Mouse (Mus musculus): ENCODE measurements at regions not wholly inside any gene's neighbourhood (a gene's known extent, or its start where the extent isn't known, plus 50 kb on each side); places are given as distances from the start of the nearest gene placed in this dataset.
A peak's percentile ranks its signal among the peaks of the same experiment; 100 is the strongest.

DNA sequence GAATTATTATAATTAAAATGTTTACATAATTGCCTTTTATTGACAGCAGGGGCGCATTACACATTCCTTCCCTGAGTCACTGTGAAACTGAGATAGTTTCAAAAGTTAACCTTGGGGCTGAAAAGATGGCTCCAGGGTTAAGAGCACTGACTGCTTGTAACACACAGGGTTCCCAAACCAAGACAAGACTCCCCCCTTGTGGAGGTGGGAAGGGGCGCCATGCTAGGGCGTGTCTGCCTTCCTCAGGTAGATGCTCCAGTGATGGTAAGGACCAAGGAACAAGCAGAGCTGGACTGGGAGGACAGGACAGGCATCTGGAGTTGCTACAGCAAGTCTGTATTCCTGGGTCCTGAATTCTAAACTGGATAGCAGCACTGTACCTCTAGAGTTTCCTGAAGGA is 351.9 kb downstream of the Tbc1d22a start:
- DNase-seq, result no peak

DNA sequence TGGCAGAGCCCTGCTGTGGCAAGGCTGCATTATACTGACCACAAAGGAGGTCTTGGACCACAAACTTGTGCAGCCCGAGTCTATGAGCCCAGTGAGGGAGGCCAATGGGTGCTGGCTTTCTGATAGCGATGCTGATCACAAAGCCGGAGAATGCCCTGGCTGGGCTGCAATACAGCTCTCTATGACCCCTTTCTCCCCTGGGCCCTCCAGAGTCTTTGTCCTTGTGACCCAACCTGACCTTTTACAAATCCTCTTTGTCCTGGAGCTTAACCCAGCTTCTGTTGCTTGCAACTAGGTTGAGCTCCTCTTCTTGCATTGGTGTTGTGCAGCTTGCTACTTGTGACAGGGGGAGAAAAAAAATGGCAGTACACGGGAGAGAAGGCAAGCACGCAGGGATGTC is 360.1 kb downstream of the Tbc1d22a start:
- no peak for DNase-seq

DNA sequence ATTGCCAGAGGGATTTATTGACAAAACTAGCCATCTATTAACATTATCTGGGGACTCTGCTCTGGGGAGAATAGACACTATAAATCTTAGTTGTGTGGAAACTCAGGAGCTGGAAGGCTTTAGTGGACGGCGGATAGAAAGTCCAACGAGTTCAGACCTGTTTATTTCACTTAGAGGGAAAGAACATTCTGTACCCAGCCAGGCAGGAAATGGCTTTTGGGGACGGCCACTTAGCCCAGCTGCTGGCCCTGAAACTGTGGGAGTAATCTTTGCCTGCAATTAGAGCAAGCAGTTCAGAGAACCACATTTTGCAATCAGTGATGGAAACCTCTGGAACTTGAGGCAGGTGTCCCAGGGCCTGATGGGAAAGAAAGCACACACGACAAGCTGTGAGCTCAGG is 362.4 kb downstream of the Tbc1d22a start:
- DNase-seq, result no peak

DNA sequence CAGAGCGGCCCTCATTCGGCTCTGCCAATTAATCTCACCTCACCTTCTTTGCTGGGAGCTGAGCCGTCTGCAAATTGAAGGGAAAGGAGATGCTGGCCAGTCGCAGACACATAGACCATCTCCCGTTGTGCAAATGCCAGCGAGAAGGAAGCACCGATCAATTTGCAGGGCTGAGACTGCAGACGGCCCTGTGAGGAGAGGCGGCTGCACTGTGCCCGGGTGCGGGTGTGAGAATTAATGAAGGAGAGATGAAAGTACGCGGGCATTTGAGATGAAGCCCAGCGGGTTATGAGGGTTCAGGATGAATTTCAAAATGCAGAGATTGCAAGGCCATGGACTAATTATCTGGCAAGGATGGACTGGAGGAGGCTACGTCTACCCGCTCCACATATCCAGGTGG is 364.4 kb downstream of the Tbc1d22a start:
- no peak for DNase-seq

DNA sequence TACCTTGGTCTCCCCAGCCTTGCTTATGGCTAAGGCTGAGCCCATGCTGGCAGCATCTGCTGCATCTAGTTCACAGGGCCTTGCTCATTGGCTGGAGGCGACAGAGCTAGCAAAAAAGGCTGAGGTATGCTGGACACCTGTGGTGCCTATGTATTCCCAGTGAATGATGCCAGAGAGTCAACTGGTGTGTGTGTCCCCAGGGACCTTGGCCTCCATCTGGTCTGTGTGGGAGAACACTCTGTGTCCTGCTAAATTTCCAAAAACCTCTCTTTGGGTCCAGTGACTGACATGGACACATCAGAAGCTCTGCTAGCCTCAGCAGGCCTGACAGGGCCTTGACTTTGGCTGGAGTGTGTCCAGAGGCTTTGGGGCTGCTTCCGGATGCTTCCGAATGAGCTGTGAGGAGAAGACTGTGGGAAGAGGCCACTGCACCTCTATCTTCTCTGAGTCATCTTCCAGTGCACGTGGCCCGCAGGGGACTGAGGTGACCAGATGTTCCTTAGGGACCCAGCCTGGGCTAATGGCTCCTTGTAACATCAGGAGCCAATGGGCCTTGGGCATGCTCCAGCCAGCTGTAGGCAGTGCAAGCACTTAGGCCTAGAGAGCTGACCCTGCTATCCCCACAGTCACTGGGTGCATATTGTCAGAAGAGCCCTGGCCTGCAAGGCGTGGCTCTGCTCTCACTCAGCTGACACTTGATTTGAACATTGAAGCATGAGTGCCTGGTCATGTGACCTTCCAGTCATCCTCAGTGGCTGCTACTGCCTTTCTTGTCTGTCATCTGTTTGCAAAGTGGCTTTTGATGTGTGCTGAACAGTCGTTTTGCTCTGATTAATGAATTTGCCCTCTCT is 368.2 kb downstream of the Tbc1d22a start:
- no peak for DNase-seq

DNA sequence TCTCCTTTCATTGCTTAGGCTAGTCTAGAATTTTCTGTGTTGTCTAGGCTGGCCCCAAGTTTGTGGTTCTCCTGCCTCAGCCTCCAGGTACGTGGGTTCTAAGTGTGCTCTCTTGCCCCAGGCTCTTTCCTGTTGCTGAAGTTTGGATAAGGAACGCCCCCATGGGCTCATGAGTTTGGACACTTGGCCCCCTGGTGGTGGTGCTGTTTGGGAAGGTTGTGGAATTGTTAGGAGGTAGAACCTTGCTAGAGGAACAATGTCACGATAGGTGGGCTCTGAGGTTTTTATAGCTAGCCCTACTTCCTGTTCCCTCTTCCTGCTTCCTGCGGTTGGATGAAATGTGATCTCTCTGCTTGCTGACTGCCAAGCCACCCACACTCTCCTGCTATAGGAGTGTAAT is 371.5 kb downstream of the Tbc1d22a start:
- no peak for DNase-seq

DNA sequence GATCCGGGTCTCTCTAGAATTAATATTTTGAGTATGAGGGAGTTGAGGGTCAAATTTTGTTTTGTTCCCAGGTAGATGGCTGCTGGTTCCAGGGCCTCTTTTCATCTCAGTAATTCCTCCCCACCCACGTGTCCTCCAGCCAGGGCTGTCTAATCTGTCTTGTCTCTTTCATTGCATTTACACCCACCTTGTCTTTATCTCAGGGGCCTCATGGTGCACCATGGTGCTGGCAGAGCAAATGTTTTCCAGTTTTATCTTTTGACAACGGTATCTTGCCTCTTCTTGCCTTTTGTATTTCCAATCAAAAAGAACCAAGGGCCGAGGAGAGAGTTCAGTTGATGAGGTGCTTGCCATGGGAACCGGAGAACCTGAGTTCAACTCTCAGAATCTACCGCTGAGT is 372.9 kb downstream of the Tbc1d22a start:
- DNase-seq, result no peak

DNA sequence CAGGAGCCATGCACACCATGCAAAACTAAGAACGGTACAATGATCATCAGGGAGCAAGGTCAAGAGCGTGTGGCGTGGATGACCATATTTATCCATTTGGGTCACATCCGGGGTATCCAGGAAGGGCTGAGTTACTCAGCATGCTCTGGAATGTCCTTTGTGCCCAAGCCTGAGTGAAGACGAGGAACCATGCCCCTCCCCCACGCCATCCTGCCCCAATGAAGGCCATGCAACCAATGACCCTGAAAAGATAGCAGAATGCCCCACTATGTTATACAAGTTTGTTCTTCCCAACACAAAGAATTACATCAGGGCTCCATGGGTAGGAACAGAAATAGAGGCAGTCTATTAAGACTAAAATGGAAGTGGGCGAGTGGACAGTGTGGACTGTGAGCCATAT is 375.8 kb downstream of the Tbc1d22a start:
- DNase-seq, result peak; percentile 23

DNA sequence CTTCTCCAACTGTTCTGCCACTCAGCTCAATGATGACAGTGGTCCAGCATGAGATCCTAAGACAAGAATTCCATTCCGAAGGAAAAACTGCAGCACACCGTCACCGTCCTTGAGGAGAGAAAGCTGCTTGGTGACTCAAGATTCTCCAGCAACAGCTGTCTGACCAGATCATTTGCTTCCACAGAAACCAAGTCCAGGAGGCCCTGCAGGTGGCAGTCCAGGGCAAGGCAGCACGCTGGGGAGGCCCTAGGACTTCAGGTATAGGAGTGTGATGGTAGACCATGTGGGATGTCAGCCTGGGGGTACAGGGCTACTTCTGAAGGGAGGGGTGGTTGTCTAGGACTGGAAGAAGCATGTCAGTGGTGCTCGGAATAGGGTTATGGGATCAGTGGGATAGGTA is 376.6 kb downstream of the Tbc1d22a start:
- DNase-seq, result peak; percentile 20

DNA sequence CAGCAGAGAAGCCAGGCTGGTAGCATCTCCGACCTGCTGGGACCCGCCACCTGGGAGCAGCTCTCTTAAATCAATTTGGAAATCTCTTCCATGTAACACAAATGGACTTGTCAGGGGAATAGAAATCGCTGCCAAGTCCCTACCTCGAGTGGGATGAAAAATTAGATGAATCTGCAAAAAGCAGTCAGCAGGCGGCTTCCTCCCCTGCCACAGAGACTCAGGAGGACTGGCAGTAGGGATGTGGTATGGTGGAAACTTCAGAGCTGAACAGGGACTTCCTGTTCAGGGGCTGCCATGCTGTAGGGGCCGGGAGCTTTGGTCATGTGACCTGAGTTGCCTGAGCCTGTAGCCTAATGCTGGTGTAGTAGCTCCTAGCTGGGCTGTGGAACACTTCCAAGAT is 379.1 kb downstream of the Tbc1d22a start:
- DNase-seq, result no peak

DNA sequence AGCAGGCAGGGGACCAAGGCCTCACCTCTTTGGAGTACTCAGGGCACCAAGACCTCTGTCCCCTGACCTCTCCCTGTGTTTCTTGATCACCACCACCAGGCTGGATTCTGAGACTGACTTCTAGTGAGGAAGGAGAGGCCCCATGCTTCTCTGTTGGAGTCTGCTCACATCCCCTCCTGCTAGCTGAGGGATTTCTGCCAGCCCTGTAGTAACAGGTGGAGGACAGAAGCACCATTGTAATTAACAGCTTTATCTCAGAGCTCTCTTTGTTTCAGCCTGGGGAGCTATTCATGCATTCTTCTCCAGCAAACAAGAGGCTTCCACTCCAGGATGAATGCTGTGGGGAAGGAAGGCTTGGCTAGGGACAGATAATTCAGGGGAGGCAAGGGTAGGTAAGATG is 392.2 kb downstream of the Tbc1d22a start:
- DNase-seq, result no peak

DNA sequence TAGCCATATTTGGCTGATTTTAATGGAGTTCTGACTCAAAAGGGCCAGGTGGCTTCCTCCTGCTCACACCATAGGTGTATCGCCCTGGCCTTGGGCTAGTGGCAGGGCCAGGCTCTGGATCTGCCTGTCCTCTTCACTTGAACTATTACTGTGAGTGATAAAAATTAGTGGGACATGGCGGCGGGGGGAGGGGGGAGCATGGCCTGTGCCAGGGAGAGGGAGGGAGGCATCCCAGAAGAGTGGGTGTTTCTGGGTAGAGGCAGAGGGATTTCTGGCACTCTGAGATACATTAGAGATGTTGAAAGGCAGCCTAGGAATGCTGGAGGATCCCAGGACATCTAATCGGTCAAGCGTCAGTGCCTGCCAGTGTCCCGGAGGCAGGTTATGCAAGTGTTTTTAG is 395.4 kb downstream of the Tbc1d22a start:
- no peak for DNase-seq

DNA sequence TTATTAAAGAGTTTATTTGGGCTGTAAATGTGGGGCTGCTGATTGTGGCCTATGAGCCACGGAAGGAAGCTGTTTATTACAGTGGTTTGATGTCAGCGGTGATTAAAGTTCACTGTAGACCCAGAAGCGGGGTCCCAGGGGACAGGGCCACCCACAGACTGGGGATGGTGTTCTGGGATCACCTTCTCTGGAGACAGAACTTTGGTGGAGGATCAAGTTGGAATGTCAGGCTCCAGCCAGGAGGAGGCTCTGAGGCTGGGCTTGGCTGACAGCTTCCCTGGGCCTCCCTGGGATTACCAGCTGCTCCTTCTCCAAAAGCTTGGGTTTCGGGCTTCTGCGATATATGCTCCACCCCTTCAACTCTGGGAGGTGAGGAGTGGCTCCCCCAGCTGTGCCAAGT is 417.1 kb downstream of the Tbc1d22a start:
- DNase-seq, result no peak

DNA sequence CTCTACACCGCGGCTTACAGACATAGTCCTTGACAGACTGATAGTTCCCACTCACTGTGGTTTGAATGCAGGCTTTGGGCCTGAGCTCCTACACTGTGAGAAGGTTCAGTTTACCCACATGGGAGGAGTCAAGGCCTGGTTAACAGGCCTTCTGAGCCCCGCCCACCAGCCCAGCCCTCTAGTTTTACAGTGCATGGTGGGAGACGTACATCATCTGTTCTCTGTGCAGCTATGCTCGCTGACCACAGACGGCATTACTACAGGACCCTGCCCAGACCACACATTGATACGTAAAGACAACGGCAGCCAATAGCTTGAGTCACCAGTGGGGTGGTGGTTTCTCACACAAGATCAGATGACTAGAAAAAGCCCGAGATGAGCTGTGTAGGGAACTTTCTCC is 431.0 kb downstream of the Tbc1d22a start:
- DNase-seq, result no peak

DNA sequence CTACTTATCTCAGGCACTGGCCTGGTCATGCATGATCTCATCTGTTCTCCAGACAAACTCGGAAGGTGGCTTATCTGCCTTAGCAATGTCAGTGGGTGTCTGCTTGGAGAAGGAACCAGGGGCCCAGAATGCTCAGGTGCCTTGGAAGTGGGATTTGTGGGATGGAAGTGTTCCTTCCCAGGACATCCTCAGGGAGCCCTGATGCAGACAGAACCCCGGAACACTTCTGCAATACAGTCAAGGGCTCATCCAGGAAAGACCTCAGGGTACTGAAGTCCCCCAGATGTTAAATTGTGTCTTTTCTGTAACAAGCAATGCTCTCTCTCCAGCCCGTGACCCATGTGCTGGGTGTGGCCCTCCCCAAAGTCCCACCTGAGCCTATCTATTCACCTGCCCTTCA is 433.9 kb downstream of the Tbc1d22a start:
- DNase-seq, result no peak

DNA sequence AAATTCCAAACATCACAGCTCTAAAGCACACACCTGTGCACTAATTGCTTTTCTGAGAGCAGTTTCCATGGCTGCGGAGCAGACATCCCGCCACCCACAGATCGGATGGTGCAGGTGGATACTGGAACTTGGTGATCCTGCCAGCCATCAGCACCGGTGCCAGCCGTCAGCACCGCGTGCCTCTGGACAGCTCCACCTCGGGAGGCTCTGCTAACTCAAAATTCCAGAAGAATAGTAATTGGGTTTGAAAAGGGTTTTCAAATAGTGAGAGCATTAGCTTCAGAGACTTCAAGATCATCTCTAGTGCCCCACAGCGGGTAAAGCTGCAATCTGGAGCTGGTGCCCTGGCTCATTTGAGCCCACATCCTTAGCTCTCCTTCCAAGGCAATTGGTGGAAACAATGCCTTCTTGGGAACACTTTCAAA is 458.8 kb downstream of the Tbc1d22a start:
- DNase-seq, result peak; percentile 27

DNA sequence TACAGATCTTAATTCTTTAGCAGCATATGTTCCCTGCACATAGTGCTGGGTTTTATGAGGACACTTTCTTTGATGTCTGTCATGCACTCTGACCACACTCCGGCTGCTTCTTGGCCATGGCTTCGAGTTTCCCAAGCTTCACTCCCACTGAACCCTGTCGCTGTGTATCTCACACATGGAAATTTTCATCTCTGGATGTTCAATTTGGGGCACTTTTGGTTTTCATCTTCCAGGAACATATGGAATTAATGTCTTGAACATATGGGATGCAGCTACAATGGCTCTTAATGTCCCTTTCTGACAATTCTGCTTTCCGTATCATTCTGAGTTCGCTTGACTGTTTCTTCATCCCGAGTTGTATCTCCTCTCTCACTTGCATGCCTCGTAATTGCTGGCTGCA is 462.8 kb downstream of the Tbc1d22a start:
- no peak for DNase-seq

DNA sequence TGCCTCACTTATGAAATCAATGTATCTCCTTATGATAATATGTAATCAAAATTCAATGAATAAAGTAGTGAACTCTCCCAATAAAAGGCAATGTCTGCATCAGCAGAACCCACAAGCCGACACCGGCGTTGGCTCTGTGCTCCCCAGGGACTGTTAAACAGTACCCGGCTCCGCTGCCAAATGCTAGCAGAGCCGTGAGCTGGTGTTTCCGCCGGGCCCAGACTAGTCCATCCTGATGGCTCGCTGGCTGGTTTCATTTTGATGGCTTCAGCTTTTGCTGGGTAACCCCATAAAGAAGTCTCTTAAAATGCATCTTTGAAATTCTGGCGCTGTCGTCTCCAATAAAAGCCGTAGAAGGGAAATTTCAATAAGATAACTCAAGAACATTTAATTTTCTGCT is 468.8 kb downstream of the Tbc1d22a start:
- no peak for DNase-seq

DNA sequence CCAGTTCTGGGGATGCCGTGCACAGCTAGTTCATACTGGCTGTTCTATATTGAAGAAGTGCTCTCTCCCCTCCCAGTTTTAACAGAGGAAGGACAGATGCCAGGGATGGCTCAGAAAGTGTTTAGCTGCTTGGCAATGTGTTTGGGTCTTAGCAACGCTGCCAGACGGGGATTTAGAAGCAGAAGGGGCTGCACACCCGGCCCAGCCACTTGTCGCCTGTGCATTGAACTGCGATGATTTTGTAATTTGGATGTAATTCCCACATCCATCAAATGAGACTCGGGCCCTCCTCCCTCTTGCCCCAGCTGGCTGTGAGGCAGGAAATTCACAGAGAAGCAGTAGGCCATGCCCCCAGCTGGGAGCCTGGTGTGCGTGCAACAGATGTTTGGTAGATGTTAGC is 475.4 kb downstream of the Tbc1d22a start:
- no peak for DNase-seq

DNA sequence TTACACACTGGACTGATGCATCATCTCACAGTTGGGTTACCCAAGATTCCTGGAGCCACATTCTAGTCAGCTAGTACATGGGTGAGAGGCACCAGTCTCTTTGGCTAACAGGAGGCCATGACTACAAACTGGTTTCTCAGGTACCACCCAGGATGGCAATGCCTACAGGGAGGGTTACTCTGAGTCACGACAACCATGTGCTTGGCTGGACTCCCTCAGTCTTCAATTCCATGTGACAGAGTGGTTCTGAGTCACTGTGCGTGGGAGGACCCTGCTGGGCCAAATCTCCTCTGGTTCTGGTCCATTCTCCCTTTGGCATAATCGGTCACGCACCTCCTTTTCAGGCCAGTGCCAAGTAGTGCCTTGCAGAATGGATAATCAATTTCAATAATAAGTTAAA is 482.5 kb downstream of the Tbc1d22a start:
- DNase-seq, result no peak

DNA sequence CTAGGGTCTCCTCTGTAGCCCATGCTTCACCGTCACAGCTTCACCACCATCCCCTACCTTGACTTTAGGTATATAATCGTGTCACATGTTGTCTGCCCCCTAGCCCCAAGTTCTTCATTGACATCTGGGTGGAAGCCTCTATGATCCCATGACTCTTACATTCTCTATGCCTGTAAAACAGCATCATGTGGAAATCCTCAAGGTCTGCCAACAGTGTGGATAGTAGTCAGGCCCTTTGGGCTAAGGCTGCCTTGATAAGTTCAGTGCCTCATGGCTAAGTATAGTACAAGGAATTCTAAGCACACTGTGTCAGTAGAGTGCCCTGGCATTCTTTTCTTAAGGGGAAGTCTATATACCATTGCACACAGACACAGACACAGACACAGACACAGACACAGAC is 496.2 kb downstream of the Tbc1d22a start:
- no peak for DNase-seq

DNA sequence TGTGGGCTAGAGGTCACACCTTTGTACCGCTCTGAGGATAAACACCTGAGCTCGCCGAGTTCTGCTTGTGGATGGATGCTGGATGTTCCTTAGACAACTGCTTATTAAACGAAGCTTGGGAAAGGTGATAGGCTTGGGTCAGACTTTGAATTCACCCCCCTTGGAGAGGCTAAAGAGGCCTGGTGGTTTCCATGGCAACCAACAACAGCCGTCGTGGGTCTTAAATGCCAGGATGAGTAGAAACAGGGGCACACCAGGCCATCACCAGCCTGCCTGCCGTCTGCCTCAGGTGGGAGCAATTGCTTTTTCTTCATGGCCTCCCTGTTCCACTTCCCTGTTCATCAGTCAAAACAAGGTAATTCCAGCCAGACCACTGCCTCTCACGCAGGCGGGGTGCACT is 504.1 kb downstream of the Tbc1d22a start:
- no peak for DNase-seq

DNA sequence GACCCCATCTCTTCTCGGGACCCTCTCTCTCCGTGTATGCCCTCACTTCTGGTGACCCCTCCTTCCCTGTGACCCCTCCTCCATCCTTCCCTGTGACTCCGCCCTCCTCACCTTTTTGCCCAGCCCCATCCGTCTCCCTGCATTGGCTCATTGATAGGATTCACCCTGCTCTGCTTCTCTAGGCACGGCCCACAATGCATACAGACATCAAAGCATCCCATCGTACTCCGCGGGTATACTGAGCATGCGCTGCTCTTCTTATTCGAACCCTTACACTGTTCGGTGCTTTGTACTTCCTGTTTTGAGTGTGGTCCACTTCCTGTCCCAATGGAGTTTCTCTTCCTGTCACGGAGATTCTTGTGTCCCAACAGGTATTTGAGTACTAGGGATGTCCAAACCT is 504.8 kb downstream of the Tbc1d22a start:
- DNase-seq, result no peak

DNA sequence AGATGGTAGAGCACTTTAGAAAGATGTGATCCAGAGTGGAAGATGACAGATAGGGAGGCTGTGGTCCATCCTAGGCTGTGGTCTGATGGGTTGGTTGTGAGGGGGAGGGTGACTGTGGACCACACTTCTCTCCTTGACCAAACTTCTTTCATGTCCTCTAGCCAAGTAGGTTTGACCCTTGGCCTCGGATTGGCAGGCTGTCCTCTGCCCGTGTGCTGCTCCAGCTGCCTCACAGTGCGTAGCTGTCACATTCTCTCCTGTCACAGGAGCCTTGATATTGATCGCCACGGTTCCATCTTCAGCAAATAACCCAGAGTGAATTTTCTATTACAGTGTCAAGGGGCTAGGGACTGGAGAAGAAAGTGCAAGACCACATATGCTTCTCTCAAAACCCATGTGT is 506.9 kb downstream of the Tbc1d22a start:
- no peak for DNase-seq

DNA sequence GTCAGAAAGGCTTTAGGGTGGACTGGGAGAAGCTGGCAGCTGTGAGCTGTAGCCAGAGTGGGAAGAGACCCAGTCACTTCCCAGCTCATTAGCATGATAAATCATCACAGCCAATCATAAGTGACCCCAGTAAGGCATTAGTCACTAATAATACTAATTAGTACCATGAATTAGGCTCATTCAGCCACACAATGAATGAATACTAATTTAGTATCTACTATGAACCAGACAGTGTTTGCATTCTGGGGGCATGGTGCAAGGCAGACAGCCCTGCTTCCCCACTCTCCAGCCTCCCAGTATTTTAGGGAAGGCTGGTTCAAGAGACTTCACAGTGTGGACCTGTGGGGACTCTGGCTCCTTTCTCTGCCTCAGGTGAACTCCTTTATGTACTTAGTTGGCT is 523.7 kb downstream of the Tbc1d22a start:
- no peak for DNase-seq
